Mouse (Mus musculus) heart, postnatal 0 days (tissue): ENCODE data around the gene Nt5dc3. TPM values are rescaled to one million over a fixed set of nuclear protein-coding genes. Genes with fewer than 3 reads are reported as not detected.
A peak's percentile ranks its signal among the peaks of the same experiment; 100 is the strongest.

ENCODE experiments used
- ATAC-seq: fragments of 200-750 bp; cut with Nextera tagmentation; 2 replicates; pipeline ENCODE4 v1.8.0; 2017; ENCODE audit warnings: low read depth, moderate number of reproducible peaks, moderate library complexity; ENCODE audit not compliant: insufficient read depth
- DNase-seq: peaks from one replicate; pipeline ENCODE4 v3.0.0-alpha.2; 2016; ENCODE audit warnings: low spot score
- H3K27ac ChIP-seq: fragments of 300-500 bp; sonication (generic); 2 replicates; pipeline ENCODE4 v1.5.1; 2014; ENCODE audit warnings: low read depth, mild to moderate bottlenecking
- H3K27me3 ChIP-seq: fragments of 300-500 bp; sonication (generic); 2 replicates; pipeline ENCODE4 v1.6.1; 2014; ENCODE audit warnings: low read length, mixed read lengths; ENCODE audit not compliant: control insufficient read depth, insufficient read depth
- H3K36me3 ChIP-seq: fragments of 300-500 bp; sonication (generic); replicated peaks from 2 replicates; pipeline ENCODE4 v1.6.1; 2014; ENCODE audit warnings: low read length, mixed read lengths; ENCODE audit not compliant: control insufficient read depth, insufficient read depth
- H3K4me1 ChIP-seq: fragments of 300-500 bp; sonication (generic); 2 replicates; pipeline ENCODE4 v1.6.1; 2014; ENCODE audit warnings: antibody characterized with exemption; ENCODE audit not compliant: control insufficient read depth, insufficient read depth
- H3K4me2 ChIP-seq: fragments of 300-500 bp; sonication (generic); 2 replicates; pipeline ENCODE4 v1.6.1; 2014; ENCODE audit warnings: low read depth, mild to moderate bottlenecking, low read length, moderate library complexity
- H3K4me3 ChIP-seq: fragments of 300-500 bp; sonication (generic); 2 replicates; pipeline ENCODE4 v1.5.1; 2014; ENCODE audit warnings: low read depth, low read length
- H3K9ac ChIP-seq: fragments of 300-500 bp; sonication (generic); replicated peaks from 2 replicates; pipeline ENCODE4 v1.6.1; 2014; ENCODE audit warnings: low read depth, low read length, mixed read lengths
- H3K9me3 ChIP-seq: fragments of 300-500 bp; sonication (generic); replicated peaks from 2 replicates; pipeline ENCODE4 v1.6.1; 2016; ENCODE audit warnings: low read length; ENCODE audit not compliant: control insufficient read depth
- CTCF ChIP-seq: IDR thresholded peaks from 2 replicates; pipeline ENCODE4 v1.5.1; 2016; ENCODE audit warnings: antibody characterized with exemption, control low read depth, low read depth
- EP300 ChIP-seq: IDR thresholded peaks from 2 replicates; pipeline ENCODE4 v1.6.1; 2016; ENCODE audit warnings: antibody characterized with exemption, low read depth
- WGBS: fragments of 180-500 bp; shearing (Covaris S2); extraction: QIAGEN DNeasy Blood & Tissue Kit; methylation state at CpG from one replicate; pipeline ENCODE4 v1.1.7; 2014; 5-methylcytosine and 5-hydroxymethylcytosine counted together
- polyA plus RNA-seq: library from polyadenylated mRNA; unstranded; fragments of >200 nt; fragmentation: Nextera tagmentation; extraction: Ambion mirVana; gene quantifications from 2 replicates; pipeline ENCODE4 v1.2.1, GENCODE M21; 2015
- total RNA-seq: library from RNA; depleted of rRNA; stranded (reverse); fragments of >200 nt; gene quantifications from 2 replicates; pipeline ENCODE4 v1.2.3, GENCODE M21; 2014; ENCODE audit warnings: low replicate concordance

The Nt5dc3 gene
- total and polyA plus RNA-seq, 2 experiments from 2014 or later: 4.2 to 22.4 TPM

- Histone ChIP-seq H3K4me3 (no peak overlapping the region), H3K9me3 (no peaks in the 10 kb centered on the region), H3K4me2 (no peak overlapping the region), H3K9ac (no peak overlapping the region), H3K36me3 (peaks cover 13% of the 10 kb centered on the region), H3K27ac (no peak overlapping the region), H3K27me3 (no peaks in the 10 kb centered on the region), H3K4me1 (peaks cover 27% of the 10 kb centered on the region)
- DNase-seq (no peak), ATAC-seq (no peak)
- WGBS: 88% methylated on average over 9 of the region's 9 CpGs
- no peak for TF ChIP-seq EP300
- no peak for TF ChIP-seq CTCF
Observed at GRCm38 (mm10) chr10:86810000-86810399, 31.2 kb downstream of the Nt5dc3 start.

- DNase-seq (no peak), ATAC-seq (no peak)
- H3K36me3 ChIP-seq: peaks cover 18% of the 10 kb centered on the region
- H3K27me3 ChIP-seq: no peaks in the 10 kb centered on the region
- no peak overlapping the region for H3K4me3 ChIP-seq
- TF ChIP-seq CTCF: no peak
- no peak for TF ChIP-seq EP300
- no peak overlapping the region for H3K4me2 ChIP-seq
- no peak overlapping the region for H3K9ac ChIP-seq
- peaks cover 27% of the 10 kb centered on the region for H3K4me1 ChIP-seq
- WGBS: 91% methylated on average over 5 of the region's 5 CpGs
- no peak overlapping the region for H3K27ac ChIP-seq
- H3K9me3 ChIP-seq: no peaks in the 10 kb centered on the region
Observed at GRCm38 (mm10) chr10:86810612-86811011, 31.8 kb downstream of the Nt5dc3 start.

GRCm38 (mm10) chr10:86814292-86815131 lies 35.7 kb downstream of the Nt5dc3 start:
- ATAC-seq (peak; percentile 87), DNase-seq (peak; percentile 87)
- Histone ChIP-seq H3K4me3 (no peak overlapping the region), H3K27ac (peak overlapping the region; percentile 95), H3K36me3 (peaks cover 16% of the 10 kb centered on the region), H3K4me2 (no peak overlapping the region), H3K9me3 (no peaks in the 10 kb centered on the region), H3K4me1 (peaks cover 21% of the 10 kb centered on the region), H3K9ac (peak overlapping the region; percentile 32; the same call in 1 of the 2 replicates), H3K27me3 (no peaks in the 10 kb centered on the region)
- TF ChIP-seq EP300: peak; percentile 59; the same call in 1 of the 2 replicates
- TF ChIP-seq CTCF: no peak
- 56% methylated on average over 19 of the region's 19 CpGs for WGBS

- Histone ChIP-seq H3K4me3 (no peak overlapping the region), H3K36me3 (peaks cover 18% of the 10 kb centered on the region), H3K9ac (no peak overlapping the region), H3K4me1 (peaks cover 24% of the 10 kb centered on the region), H3K4me2 (no peak overlapping the region), H3K9me3 (no peaks in the 10 kb centered on the region), H3K27ac (peak overlapping the region; percentile 95), H3K27me3 (no peaks in the 10 kb centered on the region)
- ATAC-seq (no peak), DNase-seq (no peak)
- TF ChIP-seq CTCF (no peak), EP300 (no peak)
- 75% methylated on average over 7 of the region's 7 CpGs for WGBS
Observed at GRCm38 (mm10) chr10:86815133-86815532, 36.3 kb downstream of the Nt5dc3 start.

GRCm38 (mm10) chr10:86819649-86820165 lies 40.9 kb downstream of the Nt5dc3 start:
- 20% methylated on average over 8 of the region's 8 CpGs for WGBS
- ATAC-seq: peak; percentile 79
- no peak overlapping the region; the same call in 1 of the 2 replicates for H3K9ac ChIP-seq
- no peaks in the 10 kb centered on the region for H3K27me3 ChIP-seq
- peak overlapping the region; percentile 29 for H3K4me2 ChIP-seq
- H3K36me3 ChIP-seq: peaks cover 54% of the 10 kb centered on the region
- TF ChIP-seq EP300 (no peak), CTCF (peak; percentile 37)
- peak overlapping the region; percentile 91 for H3K27ac ChIP-seq
- no peaks in the 10 kb centered on the region for H3K9me3 ChIP-seq
- peak; percentile 89 for DNase-seq
- H3K4me3 ChIP-seq: no peak overlapping the region
- H3K4me1 ChIP-seq: peaks cover 20% of the 10 kb centered on the region; the same call in 1 of the 2 replicates
